Mouse (Mus musculus) CH12.LX (cell line): ENCODE results near the gene Map3k20. TPM values are rescaled to one million over a fixed set of nuclear protein-coding genes. Genes with fewer than 3 reads are reported as not detected.

Source experiments
- DNase-seq: peaks from one replicate; pipeline ENCODE4 v3.0.0-alpha.2; 2013; ENCODE audit errors: extremely low read depth
- H3K27ac ChIP-seq: 2 replicates; pipeline ENCODE4 v1.5.1; 2012; ENCODE audit warnings: low read depth, mild to moderate bottlenecking, control low read depth, moderate library complexity; ENCODE audit not compliant: insufficient read depth
- H3K27me3 ChIP-seq: replicated peaks from 2 replicates; pipeline ENCODE3; 2012; ENCODE audit warnings: inconsistent platforms
- H3K36me3 ChIP-seq, 2 experiments: replicated peaks in 1 of 2; 2 replicates each; pipeline versions ENCODE3 to v1.6.1; 2012; ENCODE audit warnings: inconsistent platforms in 1 of 2, low read length in 1 of 2, mild to moderate bottlenecking in 1 of 2, mixed read lengths in 1 of 2, moderate library complexity in 1 of 2; ENCODE audit not compliant: control insufficient read depth in 1 of 2, insufficient read depth in 1 of 2
- H3K4me1 ChIP-seq, 2 experiments: 2 replicates each; pipeline ENCODE4 v1.6.1; 2012; ENCODE audit warnings: inconsistent platforms in 1 of 2, moderate library complexity in 1 of 2; ENCODE audit not compliant: insufficient read depth in 2 of 2, control insufficient read depth in 1 of 2
- H3K4me2 ChIP-seq: 2 replicates; pipeline ENCODE4 v1.6.1; 2012; ENCODE audit warnings: low read depth, mild to moderate bottlenecking, control low read depth; ENCODE audit not compliant: poor library complexity, insufficient read depth, severe bottlenecking
- H3K4me3 ChIP-seq, 3 experiments: fragments of 150-350 bp in 1 of 3; sonication (generic) in 1 of 3; replicated peaks in 1 of 3; 2 replicates each; pipeline versions ENCODE3 to v1.5.1; 2011 to 2012; ENCODE audit warnings: low read depth in 2 of 3, low read length in 2 of 3, mild to moderate bottlenecking in 2 of 3, moderate library complexity in 2 of 3, control low read depth in 1 of 3, improper control_type of control experiment in 1 of 3, inconsistent platforms in 1 of 3, mixed read lengths in 1 of 3; ENCODE audit not compliant: poor library complexity in 1 of 3
- H3K79me2 ChIP-seq: replicated peaks from 2 replicates; pipeline ENCODE4 v1.6.1; 2012; ENCODE audit warnings: mild to moderate bottlenecking, moderate library complexity; ENCODE audit not compliant: control insufficient read depth, poor library complexity, insufficient read depth, severe bottlenecking; ENCODE audit errors: extremely low read depth
- H3K9ac ChIP-seq: 2 replicates; pipeline ENCODE4 v1.6.1; 2012; ENCODE audit warnings: low read depth, mild to moderate bottlenecking, control low read depth, moderate library complexity; ENCODE audit not compliant: insufficient read depth
- H3K9me3 ChIP-seq: replicated peaks from 2 replicates; pipeline ENCODE3; 2012; ENCODE audit warnings: low read length, inconsistent platforms, mixed read lengths
- BHLHE40 ChIP-seq: IDR thresholded peaks from 2 replicates; pipeline ENCODE4 v1.6.1; 2011; ENCODE audit warnings: mild to moderate bottlenecking, low read depth, low read length, improper control_type of control experiment
- CHD1 ChIP-seq: IDR thresholded peaks from 2 replicates; pipeline ENCODE4 v1.6.1; 2012; ENCODE audit warnings: low read depth, low read length, improper control_type of control experiment, inconsistent platforms
- CTCF ChIP-seq, 2 experiments: IDR thresholded peaks in 1 of 2; conservative IDR thresholded peaks in 1 of 2; 2 replicates each; pipeline ENCODE4 v1.5.1; 2011 to 2012; ENCODE audit warnings: low read depth in 2 of 2, low read length in 2 of 2, improper control_type of control experiment in 1 of 2, inconsistent platforms in 1 of 2, mild to moderate bottlenecking in 1 of 2, moderate library complexity in 1 of 2
- ELF1 ChIP-seq: IDR thresholded peaks from 2 replicates; pipeline ENCODE4 v1.6.1; 2014; ENCODE audit warnings: low read depth, mild to moderate bottlenecking, inconsistent platforms, low read length, improper control_type of control experiment
- HCFC1 ChIP-seq: IDR thresholded peaks from 2 replicates; pipeline ENCODE4 v1.6.1; 2012; ENCODE audit warnings: low read depth, mild to moderate bottlenecking, inconsistent platforms, low read length, improper control_type of control experiment
- MYC ChIP-seq: IDR thresholded peaks from 2 replicates; pipeline ENCODE4 v1.6.1; 2011; ENCODE audit warnings: low read depth, mild to moderate bottlenecking, improper control_type of control experiment, low read length
- NRF1 ChIP-seq: IDR thresholded peaks from 2 replicates; pipeline ENCODE4 v1.6.1; 2014; ENCODE audit warnings: low read depth, mild to moderate bottlenecking, inconsistent platforms, low read length, improper control_type of control experiment, moderate library complexity
- SIN3A ChIP-seq: IDR thresholded peaks from 2 replicates; pipeline ENCODE4 v1.6.1; 2012; ENCODE audit warnings: low read length, improper control_type of control experiment, inconsistent platforms
- TBP ChIP-seq: conservative IDR thresholded peaks from 2 replicates; pipeline ENCODE4 v1.6.1; 2011; ENCODE audit warnings: low read depth, low read length, improper control_type of control experiment
- UBTF ChIP-seq: IDR thresholded peaks from 2 replicates; pipeline ENCODE4 v1.6.1; 2012; ENCODE audit warnings: low read depth, mild to moderate bottlenecking, inconsistent platforms, low read length, improper control_type of control experiment, moderate library complexity
- ZMIZ1 ChIP-seq: IDR thresholded peaks from 2 replicates; pipeline ENCODE4 v1.6.1; 2012; ENCODE audit warnings: low read depth, mild to moderate bottlenecking, inconsistent platforms, low read length, improper control_type of control experiment
- dilution Hi-C: fragments of 300-500 bp; cut with MboI; formaldehyde crosslinking; loops from 2 replicates; pipeline ENCODE4 v1.14.3; 2020; ENCODE audit warnings: low sequenced_read_pairs; ENCODE audit not compliant: extremely low pct_unique_long_range_greater_than_20kb, extremely low pct_ligation_motif_present
- in situ Hi-C: fragments of 300-500 bp; cut with MboI; formaldehyde crosslinking; loops from 3 replicates; pipeline ENCODE4 v1.14.3; 2019; ENCODE audit warnings: low sequenced_read_pairs, low pct_ligation_motif_present, low pct_unique_long_range_greater_than_20kb, mixed read lengths
- polyA plus RNA-seq: library from polyadenylated mRNA; unstranded; fragments of >175 nt; gene quantifications from 2 replicates; pipeline ENCODE4 v1.2.1, GENCODE M21; 2012; ENCODE audit warnings: low read depth; ENCODE audit not compliant: insufficient read length
- total RNA-seq, 2 experiments: library from RNA; depleted of rRNA; stranded (reverse); fragments of 300-350 nt in 1 of 2; fragments of >200 nt in 1 of 2; gene quantifications; 2 replicates each; pipeline ENCODE4 v1.2.3; 2012 to 2014

Gene Map3k20
- total and polyA plus RNA-seq, 3 experiments = 4.1 to 6.6 (median 6.1) TPM

DNA sequence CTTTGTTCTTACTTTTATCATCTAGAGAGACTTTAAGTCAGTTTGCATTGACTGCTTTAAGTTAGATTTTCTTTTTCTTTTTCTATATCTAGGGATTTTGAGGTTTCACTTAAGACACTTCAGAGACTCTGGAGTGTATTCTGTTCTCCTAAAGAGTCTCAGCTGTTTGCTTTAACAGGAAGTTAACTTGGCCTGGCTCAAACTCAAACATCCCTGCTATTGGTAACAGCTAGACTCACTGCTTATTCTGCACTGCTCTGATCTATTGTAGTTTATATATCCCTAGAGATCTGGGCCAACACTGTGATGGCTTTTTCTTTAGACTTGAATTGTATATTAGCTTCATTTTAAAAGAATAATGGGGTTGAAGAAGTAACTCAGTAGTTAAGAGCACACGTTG, 182.2 kb downstream of the Map3k20 start:
- no peak overlapping the region for H3K27ac ChIP-seq
- in situ Hi-C loops = no loop called here

DNA sequence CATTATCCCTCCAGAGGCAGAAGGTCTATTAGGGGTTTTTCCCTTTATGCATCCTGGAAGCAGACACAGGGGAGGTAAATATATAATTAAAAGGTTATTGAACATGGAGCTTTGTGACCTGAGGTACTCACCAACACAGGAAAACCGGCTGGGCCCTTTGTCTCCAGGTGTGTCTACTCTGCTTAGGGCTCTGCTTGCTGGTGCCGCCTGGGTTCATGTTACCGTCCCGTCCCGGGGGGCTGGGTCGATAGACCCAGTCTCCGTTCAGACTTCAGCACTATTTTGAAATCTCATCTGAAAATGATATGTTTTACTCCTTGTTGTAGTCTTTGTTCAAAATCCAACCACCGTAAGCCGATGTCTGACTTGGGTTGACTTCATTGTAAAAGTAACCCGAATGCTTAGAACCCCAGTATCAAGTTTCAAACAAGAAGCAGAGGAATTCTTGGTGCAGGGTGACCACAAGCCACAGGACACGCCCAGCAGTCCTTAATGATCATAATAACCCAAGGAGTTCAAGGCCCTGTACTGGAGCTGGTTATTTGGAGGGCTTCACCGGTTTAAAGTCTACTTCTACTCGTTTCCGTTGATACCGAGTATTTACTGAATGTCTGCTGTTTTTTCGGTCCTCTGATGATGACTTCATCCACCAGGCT, 186.1 kb downstream of the Map3k20 start:
- TF ChIP-seq BHLHE40 (no peak), HCFC1 (no peak)
- Histone ChIP-seq H3K27me3 (no peaks in the 10 kb centered on the region), H3K9ac (no peak overlapping the region), H3K4me1 (peaks cover 5 to 17% of the 10 kb centered on the region in 2 experiments; a peak in 3 of 4 replicates), H3K4me3 (no peak overlapping the region), H3K9me3 (no peaks in the 10 kb centered on the region), H3K36me3 (no peaks in the 10 kb centered on the region), H3K79me2 (peaks cover 4% of the 10 kb centered on the region), H3K27ac (no peak overlapping the region), H3K4me2 (no peak overlapping the region)
- in situ Hi-C loops = no loop called here
- DNase-seq = no peak
- dilution Hi-C loops = no loop called here

More for the DNA sequence above, 182.2 kb downstream of the Map3k20 start:
- H3K9me3 ChIP-seq = no peaks in the 10 kb centered on the region
- peaks cover 0 to 6% of the 10 kb centered on the region in 2 experiments; a peak in 1 of 4 replicates for H3K4me1 ChIP-seq
- dilution Hi-C loops = no loop called here
- H3K27me3 ChIP-seq = no peaks in the 10 kb centered on the region
- no peak for TF ChIP-seq HCFC1
- TF ChIP-seq ELF1 = no peak
- TF ChIP-seq SIN3A = no peak
- no peak for TF ChIP-seq TBP
- no peak for DNase-seq
- no peak overlapping the region for H3K4me3 ChIP-seq
- no peaks in the 10 kb centered on the region for H3K36me3 ChIP-seq
- no peak overlapping the region for H3K9ac ChIP-seq
- H3K4me2 ChIP-seq = no peak overlapping the region
- H3K79me2 ChIP-seq = no peaks in the 10 kb centered on the region

DNA sequence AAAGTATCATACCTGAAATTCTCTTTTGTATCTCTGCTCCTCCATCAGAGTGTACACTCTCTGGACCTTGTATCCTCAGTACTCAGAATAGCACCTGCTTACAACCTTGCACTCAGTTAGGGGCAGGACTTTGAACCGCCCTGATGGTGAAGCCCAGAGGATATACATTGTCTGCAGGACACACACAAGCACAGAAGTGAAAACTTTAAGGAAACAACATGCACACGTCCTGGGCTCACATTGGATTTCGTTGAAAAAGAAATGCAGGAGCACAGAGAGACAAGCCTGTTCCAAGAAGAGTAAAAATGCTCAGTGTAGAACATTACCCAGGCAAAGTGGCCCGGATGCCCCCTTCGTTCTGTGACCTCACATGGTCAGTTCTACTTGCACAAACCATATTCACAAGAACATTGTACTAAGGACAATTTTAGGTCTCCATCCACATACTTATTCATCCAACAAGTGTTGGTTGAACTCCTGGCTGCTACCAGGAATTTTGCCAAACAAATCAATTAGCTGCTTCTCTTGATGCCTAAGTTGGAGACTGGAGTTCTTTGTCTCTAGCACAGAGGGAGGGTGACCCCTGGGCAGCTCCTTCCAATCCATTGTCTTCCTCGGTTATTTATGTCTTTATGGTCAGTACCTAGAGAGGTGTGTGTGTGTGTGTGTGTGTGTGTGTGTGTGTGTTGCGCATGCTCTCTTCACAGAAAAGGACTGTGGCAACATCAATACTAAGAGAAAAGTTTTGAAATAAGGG, 189.3 kb downstream of the Map3k20 start:
- Histone ChIP-seq H3K4me1 (peaks cover 9 to 39% of the 10 kb centered on the region in 2 experiments; a peak in 3 of 4 replicates), H3K27ac (no peak overlapping the region), H3K9ac (peak overlapping the region; percentile 81), H3K4me3 (no peak overlapping the region), H3K79me2 (peaks cover 34% of the 10 kb centered on the region), H3K27me3 (no peaks in the 10 kb centered on the region), H3K36me3 (peaks cover 0 to 16% of the 10 kb centered on the region in 2 experiments), H3K9me3 (no peaks in the 10 kb centered on the region), H3K4me2 (0 out of 2 replicates have a peak overlapping the region, but pooled peaks have one; percentile 24)
- DNase-seq = no peak
- TF ChIP-seq NRF1 (peak; percentile 72), ZMIZ1 (no peak), UBTF (no peak), CTCF (conservative IDR thresholded peaks at IDR 0.05 in 1 of 2, IDR thresholded peaks at IDR 0.05 in 1 of 2; ENCODE audit: low read depth in 2 of 2, low read length in 2 of 2) (no peak), MYC (no peak), CHD1 (no peak)
- in situ Hi-C loops = no loop called here
- dilution Hi-C loops = no loop called here
